Mouse (Mus musculus) liver, embryonic 15.5 days (tissue): ENCODE measurements around the gene Fbxo21. TPM values are rescaled to one million over a fixed set of nuclear protein-coding genes. Genes with fewer than 3 reads are reported as not detected.

Experiments used
- ATAC-seq: fragments of 200-750 bp; cut with Nextera tagmentation; 2 replicates; pipeline ENCODE4 v1.8.0; 2017; ENCODE audit warnings: moderate number of reproducible peaks, mild to moderate bottlenecking, moderate library complexity; ENCODE audit not compliant: insufficient read depth
- H3K27ac ChIP-seq: fragments of 300-500 bp; sonication (generic); replicated peaks from 2 replicates; pipeline ENCODE4 v1.5.1; 2015; ENCODE audit warnings: mild to moderate bottlenecking, inconsistent platforms
- H3K27me3 ChIP-seq: fragments of 300-500 bp; sonication (generic); 2 replicates; pipeline ENCODE4 v1.6.1; 2015; ENCODE audit warnings: mild to moderate bottlenecking, inconsistent platforms
- H3K36me3 ChIP-seq: fragments of 300-500 bp; sonication (generic); replicated peaks from 2 replicates; pipeline ENCODE4 v1.6.1; 2015; ENCODE audit warnings: moderate library complexity, mild to moderate bottlenecking, inconsistent platforms
- H3K4me1 ChIP-seq: fragments of 300-500 bp; sonication (generic); replicated peaks from 2 replicates; pipeline ENCODE4 v1.6.1; 2015; ENCODE audit warnings: inconsistent platforms
- H3K4me2 ChIP-seq: fragments of 300-500 bp; sonication (generic); 2 replicates; pipeline ENCODE4 v1.6.1; 2015; ENCODE audit warnings: moderate library complexity, mild to moderate bottlenecking, inconsistent platforms
- H3K4me3 ChIP-seq: fragments of 300-500 bp; sonication (generic); replicated peaks from 2 replicates; pipeline ENCODE4 v1.5.1; 2015; ENCODE audit warnings: mild to moderate bottlenecking, inconsistent platforms
- H3K9ac ChIP-seq: fragments of 300-500 bp; sonication (generic); 2 replicates; pipeline ENCODE4 v1.6.1; 2015; ENCODE audit warnings: moderate library complexity, mild to moderate bottlenecking, inconsistent platforms
- H3K9me3 ChIP-seq: fragments of 300-500 bp; sonication (generic); replicated peaks from 2 replicates; pipeline ENCODE4 v1.6.1; 2016; ENCODE audit warnings: inconsistent platforms
- WGBS: fragments of 180-500 bp; shearing (Covaris S2); methylation state at CpG from one replicate; pipeline ENCODE4 v1.1.7; 2015; ENCODE audit warnings: mixed read lengths; ENCODE audit not compliant: insufficient replicate concordance; 5-methylcytosine and 5-hydroxymethylcytosine counted together
- polyA plus RNA-seq: library from polyadenylated mRNA; unstranded; fragments of >200 nt; fragmentation: Nextera tagmentation; extraction: Ambion mirVana; gene quantifications from 2 replicates; pipeline ENCODE4 v1.2.1, GENCODE M21; 2015

Gene Fbxo21
- polyA plus RNA-seq, 1 experiment from 2014 or later: 14.2 TPM

DNA sequence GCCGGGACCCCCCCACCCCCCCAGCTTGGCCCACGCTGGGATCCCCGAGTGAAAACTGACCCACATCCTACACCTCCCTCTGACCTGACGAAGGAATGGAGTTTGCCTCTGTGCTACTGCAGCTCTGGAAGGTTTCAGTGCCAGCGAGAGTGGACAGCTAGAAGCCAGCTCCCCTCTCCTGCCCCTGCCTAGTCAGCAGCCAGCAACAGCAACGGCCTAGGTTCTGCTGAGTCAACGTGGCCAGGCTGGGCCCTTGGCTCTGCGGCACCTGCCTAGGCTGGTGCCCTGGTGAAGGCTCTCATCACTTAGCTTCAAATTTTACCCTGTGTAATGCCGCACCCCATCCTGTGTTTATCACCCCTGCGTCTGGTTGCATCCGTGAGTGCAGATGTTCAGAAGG lies 43.4 kb downstream of the Fbxo21 start:
- 52% methylated on average over 11 of the region's 11 CpGs for WGBS
- no peak overlapping the region for H3K4me3 ChIP-seq
- H3K4me2 ChIP-seq: no peak overlapping the region
- H3K4me1 ChIP-seq: no peaks in the 10 kb centered on the region
- H3K27ac ChIP-seq: no peak overlapping the region
- H3K9ac ChIP-seq: no peak overlapping the region
- ATAC-seq: no peak
- H3K27me3 ChIP-seq: peaks cover 5% of the 10 kb centered on the region
- no peaks in the 10 kb centered on the region for H3K36me3 ChIP-seq
- H3K9me3 ChIP-seq: no peaks in the 10 kb centered on the region

DNA sequence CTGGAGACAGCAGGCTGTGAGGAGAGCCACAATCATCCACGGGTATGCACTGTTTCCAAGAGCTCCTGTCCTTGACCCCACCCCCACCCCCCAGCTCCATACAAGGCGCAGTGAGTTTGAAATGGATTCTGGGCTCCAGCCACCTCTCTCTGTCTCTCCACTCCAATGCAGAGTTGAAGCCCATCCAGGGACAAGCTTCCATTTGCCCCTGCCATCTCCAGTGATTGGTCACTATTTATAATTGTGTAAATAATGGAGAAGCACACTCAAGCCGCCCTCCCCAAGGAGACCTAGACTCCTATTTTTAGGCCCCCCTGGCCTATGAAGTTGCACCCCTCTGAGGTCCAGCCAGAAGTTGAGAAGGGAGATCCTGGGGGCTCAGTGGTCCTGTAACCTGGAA lies 46.5 kb downstream of the Fbxo21 start:
- peaks cover 32% of the 10 kb centered on the region for H3K27me3 ChIP-seq
- no peak overlapping the region for H3K4me2 ChIP-seq
- H3K4me3 ChIP-seq: no peak overlapping the region
- no peaks in the 10 kb centered on the region for H3K36me3 ChIP-seq
- H3K9ac ChIP-seq: no peak overlapping the region
- WGBS: 51% methylated on average over 3 of the region's 3 CpGs
- no peak overlapping the region for H3K27ac ChIP-seq
- no peak for ATAC-seq
- peaks cover 5% of the 10 kb centered on the region; the same call in 1 of the 2 replicates for H3K4me1 ChIP-seq
- no peaks in the 10 kb centered on the region for H3K9me3 ChIP-seq

DNA sequence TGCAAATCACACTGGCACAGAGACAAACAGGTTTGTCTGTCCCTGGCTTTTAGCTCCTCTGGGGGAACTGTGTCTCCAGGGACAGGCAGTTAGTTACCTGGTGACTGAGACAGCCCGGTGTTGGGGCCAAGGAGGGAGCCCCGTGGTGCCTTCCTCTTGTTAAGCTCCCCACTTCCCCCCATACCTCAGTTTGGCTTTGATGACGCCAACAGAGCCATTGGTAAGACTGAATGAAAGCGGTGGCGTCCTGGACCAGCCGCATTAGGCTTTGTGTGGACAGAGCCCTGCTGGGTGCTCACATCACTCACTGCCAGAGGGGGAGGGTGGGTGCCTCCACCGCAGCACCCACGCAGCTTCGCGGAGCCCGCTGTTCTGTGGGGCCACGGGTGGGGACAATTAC lies 49.4 kb downstream of the Fbxo21 start:
- H3K4me3 ChIP-seq: no peak overlapping the region
- no peak overlapping the region for H3K9ac ChIP-seq
- peaks cover 13% of the 10 kb centered on the region; the same call in 1 of the 2 replicates for H3K4me1 ChIP-seq
- no peaks in the 10 kb centered on the region for H3K9me3 ChIP-seq
- H3K36me3 ChIP-seq: no peaks in the 10 kb centered on the region
- 6% methylated on average over 12 of the region's 12 CpGs for WGBS
- no peak overlapping the region for H3K4me2 ChIP-seq
- no peak overlapping the region for H3K27ac ChIP-seq
- no peak for ATAC-seq
- peaks cover 60% of the 10 kb centered on the region for H3K27me3 ChIP-seq

DNA sequence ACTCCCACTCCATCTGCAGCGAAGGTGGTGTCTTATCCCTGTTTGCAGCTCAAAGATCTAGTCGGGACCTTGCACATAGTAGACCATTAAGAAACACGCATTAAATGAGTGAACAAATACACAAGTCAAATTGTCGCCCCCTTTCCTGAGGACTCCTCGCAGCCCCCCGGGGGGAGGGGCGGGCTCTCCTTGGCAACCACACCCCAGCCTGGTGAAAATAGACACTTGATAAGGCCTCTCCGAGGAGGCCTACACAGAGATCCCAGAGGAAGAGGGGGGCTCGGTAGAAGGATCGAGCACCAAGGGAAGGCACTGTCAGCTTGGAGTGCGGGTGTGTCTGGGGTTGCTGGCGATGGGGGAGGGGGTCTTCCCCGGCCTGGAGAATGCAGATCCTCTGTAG lies 49.8 kb downstream of the Fbxo21 start:
- Histone ChIP-seq H3K9ac (no peak overlapping the region), H3K4me2 (no peak overlapping the region), H3K4me1 (peaks cover 13% of the 10 kb centered on the region; the same call in 1 of the 2 replicates), H3K27ac (no peak overlapping the region), H3K4me3 (no peak overlapping the region), H3K27me3 (peaks cover 65% of the 10 kb centered on the region), H3K36me3 (no peaks in the 10 kb centered on the region), H3K9me3 (no peaks in the 10 kb centered on the region)
- ATAC-seq: no peak
- WGBS: 4% methylated on average over 13 of the region's 13 CpGs

DNA sequence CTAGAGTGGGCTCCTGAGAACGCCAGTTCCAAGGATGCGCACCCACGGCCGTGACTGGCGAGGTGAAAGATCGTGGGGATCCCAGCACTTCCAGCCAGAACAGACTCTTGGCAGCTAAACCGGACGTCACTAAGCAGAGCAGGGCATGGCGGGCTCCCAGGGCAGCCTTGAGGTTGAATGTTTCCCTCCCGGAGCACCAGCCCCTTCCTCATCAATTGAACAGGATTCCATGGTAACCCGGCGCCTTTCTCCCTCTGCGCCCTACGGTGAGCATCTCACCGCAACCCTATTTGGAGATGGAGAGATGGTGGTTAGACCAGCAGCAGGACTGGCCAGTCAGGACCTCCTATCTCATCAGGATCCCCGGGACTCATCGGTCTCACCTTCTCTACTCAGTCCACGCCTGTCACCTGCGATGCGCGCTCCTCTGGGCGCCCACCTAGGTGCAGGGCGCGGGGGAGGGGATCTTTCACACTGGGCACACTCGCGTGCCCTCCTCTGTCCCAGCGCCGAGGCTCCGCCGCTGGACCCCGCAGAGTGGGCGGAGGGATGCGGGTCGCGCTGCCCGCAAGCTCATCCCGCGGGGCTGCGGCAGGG lies 50.7 kb downstream of the Fbxo21 start:
- Histone ChIP-seq H3K36me3 (no peaks in the 10 kb centered on the region), H3K4me1 (peaks cover 13% of the 10 kb centered on the region; the same call in 1 of the 2 replicates), H3K27ac (no peak overlapping the region), H3K9me3 (no peaks in the 10 kb centered on the region), H3K4me2 (peak overlapping the region; percentile 70), H3K9ac (no peak overlapping the region), H3K4me3 (peak overlapping the region; percentile 53), H3K27me3 (peaks cover 69% of the 10 kb centered on the region)
- WGBS: 4% methylated on average over 39 of the region's 39 CpGs
- ATAC-seq: no peak

DNA sequence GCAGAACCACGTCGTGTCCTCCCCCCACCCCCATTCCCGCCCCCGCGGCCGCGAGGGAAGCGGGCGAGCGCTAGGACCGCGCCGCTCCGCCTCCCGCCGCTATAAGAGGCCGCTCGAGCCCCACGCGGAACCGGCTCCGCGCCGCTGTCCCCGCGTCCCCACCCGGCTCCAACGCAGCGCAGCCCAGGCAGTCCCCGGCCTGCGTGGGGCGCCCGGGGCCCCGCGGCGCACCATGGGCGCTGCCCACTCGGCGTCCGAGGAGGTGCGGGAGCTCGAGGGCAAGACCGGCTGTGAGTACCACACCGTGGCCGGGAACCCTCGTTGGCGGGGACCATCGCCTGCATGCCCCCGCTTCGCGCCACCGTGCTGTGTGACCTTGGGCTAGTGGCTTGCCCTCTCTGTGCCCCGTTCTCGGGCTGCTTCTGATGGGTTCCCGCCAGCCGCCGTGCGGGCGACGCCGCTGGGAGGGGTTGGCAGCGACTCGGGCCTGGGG lies 51.2 kb downstream of the Fbxo21 start, which contains the start of gene Tesc:
Gene Tesc, plus strand, starts transcription at position 46 of the 493 bp plus-strand sequence.
- Histone ChIP-seq H3K4me1 (peaks cover 13% of the 10 kb centered on the region; the same call in 1 of the 2 replicates), H3K27me3 (peaks cover 69% of the 10 kb centered on the region), H3K9me3 (no peaks in the 10 kb centered on the region), H3K9ac (no peak within 1 kb of the TSS), H3K27ac (no peak within 1 kb of the TSS), H3K4me3 (peak within 1 kb of the TSS; percentile 53), H3K36me3 (no peaks in the 10 kb centered on the region), H3K4me2 (peak within 1 kb of the TSS; percentile 70)
- no peak for ATAC-seq
- under 1% methylated on average over 63 of the region's 63 CpGs for WGBS

DNA sequence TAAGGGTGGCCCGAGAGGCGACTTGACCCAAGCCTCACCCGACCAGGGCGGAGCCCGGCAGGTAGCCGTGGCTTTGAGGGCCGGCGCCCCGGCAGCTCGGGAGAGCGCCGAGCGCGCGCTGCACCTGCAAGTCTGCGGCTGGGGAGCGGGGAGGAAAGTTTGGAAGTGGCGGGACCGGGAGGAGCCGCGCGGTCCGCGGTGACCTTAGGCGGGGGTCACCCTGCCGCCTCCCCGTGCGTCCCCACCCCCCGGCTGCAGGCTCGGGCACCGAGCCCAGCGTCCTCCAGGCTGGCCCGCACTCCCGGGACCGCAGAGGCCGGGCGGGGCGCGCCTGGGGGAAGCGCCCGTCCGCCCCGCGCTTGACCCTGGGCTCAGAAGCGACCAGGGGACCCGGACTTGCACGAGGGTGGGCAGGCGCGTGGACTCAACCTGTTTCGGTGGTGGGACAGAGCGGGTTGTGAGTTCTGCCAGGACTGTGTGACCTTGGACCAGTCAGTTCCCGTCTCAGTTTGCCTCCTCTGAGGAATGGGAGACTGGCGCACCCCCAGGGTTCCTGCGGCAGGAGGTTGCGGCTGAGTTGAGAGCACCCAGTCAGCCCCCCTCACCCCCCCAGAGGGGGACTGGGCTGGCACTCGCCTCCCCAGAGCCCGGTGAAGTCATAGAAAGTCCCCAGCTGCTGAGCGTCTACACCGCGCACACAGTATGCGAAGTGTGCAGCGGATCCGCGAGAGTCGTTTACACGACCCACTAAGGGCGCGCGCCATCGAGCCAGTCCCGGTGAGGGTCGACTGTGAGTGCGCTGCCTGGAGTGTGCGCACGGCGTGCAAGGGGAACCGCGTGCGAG lies 51.9 kb downstream of the Fbxo21 start:
- Histone ChIP-seq H3K36me3 (no peaks in the 10 kb centered on the region), H3K4me2 (peak overlapping the region; percentile 70), H3K27ac (no peak overlapping the region), H3K4me3 (peak overlapping the region; percentile 53), H3K9me3 (no peaks in the 10 kb centered on the region), H3K27me3 (peaks cover 69% of the 10 kb centered on the region), H3K4me1 (peaks cover 13% of the 10 kb centered on the region; the same call in 1 of the 2 replicates), H3K9ac (no peak overlapping the region)
- 2% methylated on average over 73 of the region's 79 CpGs for WGBS
- ATAC-seq: 0 out of 2 replicates have a peak, but pooled peaks have one; percentile 31

DNA sequence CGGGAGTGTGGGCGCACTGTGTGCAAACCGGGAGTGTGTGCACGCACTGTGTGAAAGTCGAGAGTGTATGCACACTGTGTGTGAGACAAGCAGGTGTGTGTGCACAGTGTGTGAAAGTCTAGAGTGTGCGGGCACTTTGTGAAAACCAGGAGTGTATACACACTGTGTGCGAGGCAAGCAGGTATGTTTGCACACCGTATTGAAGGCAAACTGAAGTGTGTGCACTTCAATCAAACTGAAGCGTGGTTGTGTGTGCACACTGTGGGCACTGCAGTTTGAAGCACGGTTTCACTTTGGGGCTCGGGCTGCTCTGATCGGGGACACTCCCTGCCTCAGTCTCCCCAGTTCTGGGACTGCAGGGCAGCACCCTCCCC lies 52.5 kb downstream of the Fbxo21 start:
- Histone ChIP-seq H3K4me2 (peak overlapping the region; percentile 70), H3K9me3 (no peaks in the 10 kb centered on the region), H3K36me3 (no peaks in the 10 kb centered on the region), H3K4me3 (peak overlapping the region; percentile 53), H3K27me3 (peaks cover 69% of the 10 kb centered on the region), H3K27ac (no peak overlapping the region), H3K4me1 (peaks cover 13% of the 10 kb centered on the region; the same call in 1 of the 2 replicates), H3K9ac (no peak overlapping the region)
- 3% methylated on average over 12 of the region's 12 CpGs for WGBS
- 0 out of 2 replicates have a peak, but pooled peaks have one; percentile 18 for ATAC-seq

DNA sequence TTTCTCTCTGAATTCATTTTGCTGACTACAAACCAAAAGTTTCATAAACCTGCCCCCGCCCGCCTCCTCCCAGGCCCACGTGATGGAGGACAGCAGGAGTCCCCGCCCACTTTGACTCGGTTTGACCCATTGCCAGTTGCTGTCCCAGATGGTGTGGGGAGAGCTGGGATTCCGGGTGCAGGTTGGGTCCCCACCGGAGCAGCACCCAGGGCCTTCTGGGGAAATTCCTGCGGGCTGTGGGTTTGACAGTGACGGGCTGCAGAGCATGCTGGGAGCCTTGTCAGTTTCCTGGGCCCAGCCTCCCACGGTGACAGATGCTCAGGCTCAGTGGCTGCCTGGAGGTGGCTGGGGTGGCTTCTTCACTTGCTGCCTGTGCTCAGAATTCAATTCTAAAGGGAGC lies 52.9 kb downstream of the Fbxo21 start:
- Histone ChIP-seq H3K36me3 (no peaks in the 10 kb centered on the region), H3K4me1 (peaks cover 13% of the 10 kb centered on the region; the same call in 1 of the 2 replicates), H3K27me3 (peaks cover 68% of the 10 kb centered on the region), H3K4me2 (peak overlapping the region; percentile 70), H3K27ac (no peak overlapping the region), H3K9ac (no peak overlapping the region), H3K9me3 (no peaks in the 10 kb centered on the region), H3K4me3 (peak overlapping the region; percentile 53)
- WGBS: 2% methylated on average over 10 of the region's 10 CpGs
- ATAC-seq: no peak

DNA sequence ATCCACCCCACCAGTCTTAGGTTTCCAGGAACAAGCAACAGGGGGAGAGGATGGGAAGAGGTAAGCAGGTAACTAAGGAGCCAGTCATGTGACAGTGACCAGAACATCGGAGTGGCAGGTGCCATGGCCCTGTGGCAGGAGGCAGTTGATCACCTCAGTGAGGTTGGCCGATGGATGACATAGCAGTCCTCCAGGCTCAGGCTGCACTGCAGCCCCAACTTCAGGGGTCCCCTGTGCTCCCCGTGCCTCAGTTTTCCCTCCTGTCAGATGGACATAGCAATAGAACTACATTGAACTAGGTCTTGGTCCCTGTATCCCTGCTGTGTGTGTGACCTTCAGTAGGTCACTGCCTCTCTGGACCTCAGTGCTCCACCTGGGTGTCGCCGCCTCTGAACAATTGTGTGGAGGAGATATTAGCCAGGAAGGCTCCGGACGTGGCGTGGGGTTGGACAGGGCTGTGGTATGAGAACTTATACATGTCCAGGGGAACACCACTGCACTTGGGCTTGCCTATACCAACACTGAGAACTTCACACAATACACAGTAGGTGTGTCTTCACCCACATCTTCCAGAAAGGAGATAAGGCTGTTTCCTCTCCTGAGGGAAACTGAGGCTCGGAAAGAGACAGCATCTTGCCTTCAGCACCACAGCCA lies 53.6 kb downstream of the Fbxo21 start:
- Histone ChIP-seq H3K4me2 (no peak overlapping the region), H3K4me3 (no peak overlapping the region), H3K9me3 (no peaks in the 10 kb centered on the region), H3K27me3 (peaks cover 66% of the 10 kb centered on the region), H3K36me3 (no peaks in the 10 kb centered on the region), H3K9ac (no peak overlapping the region), H3K27ac (no peak overlapping the region), H3K4me1 (peaks cover 13% of the 10 kb centered on the region; the same call in 1 of the 2 replicates)
- ATAC-seq: no peak
- 69% methylated on average over 9 of the region's 9 CpGs for WGBS

DNA sequence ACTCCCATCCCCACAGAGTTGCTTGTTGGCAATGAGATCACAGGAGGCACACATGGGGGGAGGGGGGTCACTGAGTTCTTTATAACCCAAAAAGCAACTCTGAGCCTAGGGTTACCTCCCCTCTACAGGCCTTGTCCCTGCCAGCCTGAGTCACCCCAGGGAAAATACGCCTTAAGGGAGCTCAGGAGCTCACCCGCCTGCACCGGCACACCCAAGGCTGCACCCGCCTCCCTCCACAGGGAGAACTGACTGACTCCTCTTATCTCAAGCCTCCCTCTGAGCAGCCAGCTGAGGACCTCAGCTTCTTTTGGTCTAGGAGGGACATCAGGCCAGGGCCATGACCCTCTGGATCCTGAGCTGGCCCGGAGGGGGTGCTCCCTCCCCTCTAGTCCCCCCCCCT lies 54.5 kb downstream of the Fbxo21 start:
- Histone ChIP-seq H3K4me2 (no peak overlapping the region), H3K36me3 (no peaks in the 10 kb centered on the region), H3K4me3 (no peak overlapping the region), H3K9ac (no peak overlapping the region), H3K27ac (no peak overlapping the region), H3K27me3 (peaks cover 57% of the 10 kb centered on the region), H3K9me3 (no peaks in the 10 kb centered on the region), H3K4me1 (peaks cover 13% of the 10 kb centered on the region; the same call in 1 of the 2 replicates)
- 23% methylated on average over 5 of the region's 5 CpGs for WGBS
- ATAC-seq: no peak
